Mouse (Mus musculus) CH12.LX (cell line): ENCODE measurements around the gene Agtpbp1. TPM values are rescaled to one million over a fixed set of nuclear protein-coding genes. Genes with fewer than 3 reads are reported as not detected.

Source experiments
- DNase-seq: peaks from one replicate; pipeline ENCODE4 v3.0.0-alpha.2; 2013; ENCODE audit errors: extremely low read depth
- H3K27ac ChIP-seq: 2 replicates; pipeline ENCODE4 v1.5.1; 2012; ENCODE audit warnings: low read depth, mild to moderate bottlenecking, control low read depth, moderate library complexity; ENCODE audit not compliant: insufficient read depth
- H3K27me3 ChIP-seq: replicated peaks from 2 replicates; pipeline ENCODE3; 2012; ENCODE audit warnings: inconsistent platforms
- H3K36me3 ChIP-seq, 2 experiments: replicated peaks in 1 of 2; 2 replicates each; pipeline versions ENCODE3 to v1.6.1; 2012; ENCODE audit warnings: inconsistent platforms in 1 of 2, low read length in 1 of 2, mild to moderate bottlenecking in 1 of 2, mixed read lengths in 1 of 2, moderate library complexity in 1 of 2; ENCODE audit not compliant: control insufficient read depth in 1 of 2, insufficient read depth in 1 of 2
- H3K4me1 ChIP-seq, 2 experiments: 2 replicates each; pipeline ENCODE4 v1.6.1; 2012; ENCODE audit warnings: inconsistent platforms in 1 of 2, moderate library complexity in 1 of 2; ENCODE audit not compliant: insufficient read depth in 2 of 2, control insufficient read depth in 1 of 2
- H3K4me2 ChIP-seq: 2 replicates; pipeline ENCODE4 v1.6.1; 2012; ENCODE audit warnings: low read depth, mild to moderate bottlenecking, control low read depth; ENCODE audit not compliant: poor library complexity, insufficient read depth, severe bottlenecking
- H3K4me3 ChIP-seq, 3 experiments: fragments of 150-350 bp in 1 of 3; sonication (generic) in 1 of 3; replicated peaks in 1 of 3; 2 replicates each; pipeline versions ENCODE3 to v1.5.1; 2011 to 2012; ENCODE audit warnings: low read depth in 2 of 3, low read length in 2 of 3, mild to moderate bottlenecking in 2 of 3, moderate library complexity in 2 of 3, control low read depth in 1 of 3, improper control_type of control experiment in 1 of 3, inconsistent platforms in 1 of 3, mixed read lengths in 1 of 3; ENCODE audit not compliant: poor library complexity in 1 of 3
- H3K79me2 ChIP-seq: replicated peaks from 2 replicates; pipeline ENCODE4 v1.6.1; 2012; ENCODE audit warnings: mild to moderate bottlenecking, moderate library complexity; ENCODE audit not compliant: control insufficient read depth, poor library complexity, insufficient read depth, severe bottlenecking; ENCODE audit errors: extremely low read depth
- H3K9ac ChIP-seq: 2 replicates; pipeline ENCODE4 v1.6.1; 2012; ENCODE audit warnings: low read depth, mild to moderate bottlenecking, control low read depth, moderate library complexity; ENCODE audit not compliant: insufficient read depth
- H3K9me3 ChIP-seq: replicated peaks from 2 replicates; pipeline ENCODE3; 2012; ENCODE audit warnings: low read length, inconsistent platforms, mixed read lengths
- BHLHE40 ChIP-seq: IDR thresholded peaks from 2 replicates; pipeline ENCODE4 v1.6.1; 2011; ENCODE audit warnings: mild to moderate bottlenecking, low read depth, low read length, improper control_type of control experiment
- CHD1 ChIP-seq: IDR thresholded peaks from 2 replicates; pipeline ENCODE4 v1.6.1; 2012; ENCODE audit warnings: low read depth, low read length, improper control_type of control experiment, inconsistent platforms
- CTCF ChIP-seq, 2 experiments: IDR thresholded peaks in 1 of 2; conservative IDR thresholded peaks in 1 of 2; 2 replicates each; pipeline ENCODE4 v1.5.1; 2011 to 2012; ENCODE audit warnings: low read depth in 2 of 2, low read length in 2 of 2, improper control_type of control experiment in 1 of 2, inconsistent platforms in 1 of 2, mild to moderate bottlenecking in 1 of 2, moderate library complexity in 1 of 2
- E2F4 ChIP-seq: IDR thresholded peaks from 2 replicates; pipeline ENCODE4 v1.6.1; 2011; ENCODE audit warnings: low read depth, low read length, improper control_type of control experiment; ENCODE audit not compliant: insufficient replicate concordance
- ETS1 ChIP-seq: conservative IDR thresholded peaks from 2 replicates; pipeline ENCODE4 v1.6.1; 2012; ENCODE audit warnings: low read depth, mild to moderate bottlenecking, inconsistent platforms, low read length, improper control_type of control experiment, moderate library complexity
- GABPA ChIP-seq: IDR thresholded peaks from 2 replicates; pipeline ENCODE4 v1.6.1; 2012; ENCODE audit warnings: low read depth, low read length, improper control_type of control experiment, inconsistent platforms; ENCODE audit not compliant: insufficient replicate concordance
- IRF4 ChIP-seq: IDR thresholded peaks from 2 replicates; pipeline ENCODE4 v1.6.1; 2014; ENCODE audit warnings: low read depth, mild to moderate bottlenecking, inconsistent platforms, low read length, improper control_type of control experiment
- JUND ChIP-seq: conservative IDR thresholded peaks from 2 replicates; pipeline ENCODE4 v1.6.1; 2011; ENCODE audit warnings: low read depth, low read length, improper control_type of control experiment
- MAFK ChIP-seq: IDR thresholded peaks from 2 replicates; pipeline ENCODE4 v1.6.1; 2011; ENCODE audit warnings: low read length, improper control_type of control experiment; ENCODE audit not compliant: insufficient replicate concordance
- MEF2A ChIP-seq: IDR thresholded peaks from 2 replicates; pipeline ENCODE4 v1.6.1; 2014; ENCODE audit warnings: low read depth, mild to moderate bottlenecking, inconsistent platforms, low read length, improper control_type of control experiment, borderline replicate concordance
- MXI1 ChIP-seq: IDR thresholded peaks from 2 replicates; pipeline ENCODE4 v1.6.1; 2011; ENCODE audit warnings: mild to moderate bottlenecking, low read depth, low read length, improper control_type of control experiment
- MYC ChIP-seq: IDR thresholded peaks from 2 replicates; pipeline ENCODE4 v1.6.1; 2011; ENCODE audit warnings: low read depth, mild to moderate bottlenecking, improper control_type of control experiment, low read length
- NELFE ChIP-seq: IDR thresholded peaks from 2 replicates; pipeline ENCODE4 v1.6.1; 2011; ENCODE audit warnings: low read depth, low read length, improper control_type of control experiment
- NRF1 ChIP-seq: IDR thresholded peaks from 2 replicates; pipeline ENCODE4 v1.6.1; 2014; ENCODE audit warnings: low read depth, mild to moderate bottlenecking, inconsistent platforms, low read length, improper control_type of control experiment, moderate library complexity
- PAX5 ChIP-seq: IDR thresholded peaks from 2 replicates; pipeline ENCODE4 v1.6.1; 2012; ENCODE audit warnings: low read length, inconsistent platforms, mixed read lengths
- RAD21 ChIP-seq: IDR thresholded peaks from 2 replicates; pipeline ENCODE4 v1.6.1; 2011; ENCODE audit warnings: low read depth, mild to moderate bottlenecking, low read length, improper control_type of control experiment, moderate library complexity
- SMC3 ChIP-seq: IDR thresholded peaks from 2 replicates; pipeline ENCODE4 v1.6.1; 2011; ENCODE audit warnings: low read depth, low read length, improper control_type of control experiment
- TCF12 ChIP-seq: IDR thresholded peaks from 2 replicates; pipeline ENCODE4 v1.6.1; 2014; ENCODE audit warnings: low read depth, mild to moderate bottlenecking, inconsistent platforms, low read length, improper control_type of control experiment
- USF2 ChIP-seq: conservative IDR thresholded peaks from 2 replicates; pipeline ENCODE4 v1.6.1; 2011; ENCODE audit warnings: low read depth, low read length, improper control_type of control experiment
- ZKSCAN1 ChIP-seq: IDR thresholded peaks from 2 replicates; pipeline ENCODE4 v1.6.1; 2012; ENCODE audit warnings: low read depth, inconsistent platforms, low read length, improper control_type of control experiment, borderline replicate concordance
- ZNF384 ChIP-seq: IDR thresholded peaks from 2 replicates; pipeline ENCODE4 v1.6.1; 2012; ENCODE audit warnings: low read depth, low read length, improper control_type of control experiment, inconsistent platforms
- dilution Hi-C: fragments of 300-500 bp; cut with MboI; formaldehyde crosslinking; loops from 2 replicates; pipeline ENCODE4 v1.14.3; 2020; ENCODE audit warnings: low sequenced_read_pairs; ENCODE audit not compliant: extremely low pct_unique_long_range_greater_than_20kb, extremely low pct_ligation_motif_present
- in situ Hi-C: fragments of 300-500 bp; cut with MboI; formaldehyde crosslinking; loops from 3 replicates; pipeline ENCODE4 v1.14.3; 2019; ENCODE audit warnings: low sequenced_read_pairs, low pct_ligation_motif_present, low pct_unique_long_range_greater_than_20kb, mixed read lengths
- polyA plus RNA-seq: library from polyadenylated mRNA; unstranded; fragments of >175 nt; gene quantifications from 2 replicates; pipeline ENCODE4 v1.2.1, GENCODE M21; 2012; ENCODE audit warnings: low read depth; ENCODE audit not compliant: insufficient read length
- total RNA-seq, 2 experiments: library from RNA; depleted of rRNA; stranded (reverse); fragments of 300-350 nt in 1 of 2; fragments of >200 nt in 1 of 2; gene quantifications; 2 replicates each; pipeline ENCODE4 v1.2.3; 2012 to 2014

Agtpbp1 gene
- total and polyA plus RNA-seq, 3 experiments, result 15.7 to 21.5 (median 19.5) TPM

- Histone ChIP-seq H3K4me2 (no peak overlapping the region), H3K27me3 (no peaks in the 10 kb centered on the region), H3K27ac (no peak overlapping the region), H3K36me3 (peaks cover 16 to 59% of the 10 kb centered on the region in 2 experiments), H3K4me3 (no peak overlapping the region), H3K9ac (no peak overlapping the region), H3K79me2 (no peaks in the 10 kb centered on the region), H3K4me1 (no peaks in the 10 kb centered on the region), H3K9me3 (no peaks in the 10 kb centered on the region)
- DNase-seq, result no peak
- TF ChIP-seq USF2, result no peak
- TF ChIP-seq TCF12, result no peak
- TF ChIP-seq E2F4, result no peak
- TF ChIP-seq GABPA, result no peak
- no peak for TF ChIP-seq CHD1
- TF ChIP-seq BHLHE40, result no peak
- no peak for TF ChIP-seq RAD21
- TF ChIP-seq MEF2A, result no peak
- TF ChIP-seq ZKSCAN1, result no peak
- TF ChIP-seq ZNF384, result no peak
- TF ChIP-seq MAFK, result no peak
- no peak for TF ChIP-seq ETS1
- TF ChIP-seq IRF4, result no peak
- no peak for TF ChIP-seq MYC
- no peak for TF ChIP-seq JUND
- TF ChIP-seq NRF1, result no peak
- no peak for TF ChIP-seq PAX5
- in situ Hi-C loops, result no loop called here
- dilution Hi-C loops, result no loop called here
These were observed 64.2 kb downstream of the Agtpbp1 start for GRCm38 (mm10) chr13:59520834-59521233.

DNA sequence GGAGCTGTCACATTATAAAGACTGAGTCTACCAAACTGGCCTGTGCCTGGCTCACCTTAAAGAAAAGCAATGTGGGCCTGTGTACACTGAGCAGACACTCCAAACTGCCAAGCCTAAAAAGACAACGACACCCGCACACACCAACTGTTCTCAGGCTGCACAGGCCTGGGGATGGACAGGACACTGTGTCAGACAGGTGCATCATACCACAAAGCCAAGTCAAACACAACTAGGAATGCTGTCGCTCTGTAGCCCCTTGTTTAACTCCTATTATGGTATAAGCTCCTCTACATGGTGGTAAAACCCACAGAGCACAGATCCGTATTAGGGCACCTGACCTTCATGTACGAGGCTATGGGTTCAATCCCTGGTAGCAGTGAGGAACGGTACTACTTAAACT, 65.5 kb downstream of the Agtpbp1 start:
- no peak overlapping the region for H3K9ac ChIP-seq
- no peaks in the 10 kb centered on the region for H3K9me3 ChIP-seq
- H3K36me3 ChIP-seq, result peaks cover 7 to 54% of the 10 kb centered on the region in 2 experiments
- dilution Hi-C loops, result no loop called here
- no peak overlapping the region for H3K27ac ChIP-seq
- DNase-seq, result no peak
- TF ChIP-seq JUND, result no peak
- TF ChIP-seq ZKSCAN1, result no peak
- TF ChIP-seq SMC3, result no peak
- no peak for TF ChIP-seq NELFE
- no peak for TF ChIP-seq E2F4
- no peak for TF ChIP-seq CHD1
- no peak for TF ChIP-seq IRF4
- no peak for TF ChIP-seq MXI1
- TF ChIP-seq TCF12, result no peak
- no peak for TF ChIP-seq CTCF (conservative IDR thresholded peaks at IDR 0.05 in 1 of 2, IDR thresholded peaks at IDR 0.05 in 1 of 2; ENCODE audit: low read depth in 2 of 2, low read length in 2 of 2)
- TF ChIP-seq, all 38 proteins: peak for 0
- no peak overlapping the region for H3K4me2 ChIP-seq
- H3K27me3 ChIP-seq, result no peaks in the 10 kb centered on the region
- in situ Hi-C loops, result no loop called here
- H3K4me1 ChIP-seq, result no peaks in the 10 kb centered on the region
- H3K79me2 ChIP-seq, result no peaks in the 10 kb centered on the region
- no peak overlapping the region for H3K4me3 ChIP-seq
